Mouse (Mus musculus) small intestine, adult 10 weeks (tissue): ENCODE measurements around the gene Dmbt1. TPM values are rescaled to one million over a fixed set of nuclear protein-coding genes. Genes with fewer than 3 reads are reported as not detected.

ENCODE experiments used
- polyA plus RNA-seq: library from polyadenylated mRNA; stranded (reverse); fragments of 350-450 nt; fragmentation: Illumina TruSeq; extraction: RNeasy Lipid Tissue Mini Kit (QIAGEN cat#74804); gene quantifications from one replicate; pipeline ENCODE4 v1.2.3, GENCODE M21; 2014; ENCODE audit warnings: low replicate concordance

The Dmbt1 gene
- polyA plus RNA-seq, result 250 TPM

DNA sequence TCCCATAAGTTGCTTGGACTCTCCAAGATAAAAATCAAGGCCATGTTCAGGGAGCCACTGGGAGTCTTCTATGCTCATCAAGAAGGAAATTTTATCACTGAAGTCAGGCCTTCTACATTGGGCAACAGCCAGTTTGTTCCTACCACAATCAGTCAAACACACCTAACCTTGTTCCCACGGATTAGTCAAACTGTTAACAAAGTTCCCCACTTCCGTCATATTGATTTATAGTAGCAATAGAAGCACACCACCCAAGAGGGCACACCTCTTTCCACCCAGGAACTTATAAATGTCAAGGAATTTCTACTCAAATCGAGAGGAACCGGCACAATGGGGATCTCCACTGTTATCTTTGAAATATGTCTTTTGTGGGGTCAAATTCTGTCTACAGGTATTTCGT, at the start of gene Dmbt1:
Dmbt1 (plus strand) TSS at position 299 of the 400 bp plus-strand sequence.

DNA sequence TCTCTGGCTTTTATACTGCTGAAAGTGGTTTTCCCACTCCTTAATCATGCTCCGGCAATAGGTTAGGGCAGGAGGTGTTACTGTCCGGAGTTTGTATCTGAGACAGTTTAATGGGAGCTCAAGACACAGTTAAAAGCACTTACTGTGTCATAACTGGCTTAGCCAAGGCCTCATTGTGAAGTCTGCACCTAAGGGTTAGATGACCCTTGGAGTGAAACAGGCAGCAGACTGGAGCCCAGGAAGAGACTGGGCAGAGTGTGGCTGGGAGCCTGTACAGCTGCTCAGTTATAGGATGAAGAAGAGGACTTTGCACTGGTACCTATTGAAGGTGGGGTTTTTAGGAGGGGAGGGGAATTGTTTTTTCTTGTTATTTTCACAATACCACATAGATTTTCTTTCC, 114.4 kb downstream of the Dmbt1 start, which contains the start of gene 4933402N03Rik:
4933402N03Rik (minus strand) TSS at position 101 of the 400 bp plus-strand sequence.

Other genes with a start within 250 kb of the Dmbt1 start
- 197 TPM for gene Plekha1, start 166.3 kb upstream of the Dmbt1 start, polyA plus RNA-seq
- 3.8 TPM for gene Htra1, start 95.9 kb upstream of the Dmbt1 start, polyA plus RNA-seq
- gene 4933402N03Rik, start 114.3 kb downstream of the Dmbt1 start, polyA plus RNA-seq, result not detected
- gene 5430419D17Rik, start 142.3 kb downstream of the Dmbt1 start, polyA plus RNA-seq, result 0.11 TPM